Mouse (Mus musculus) heart, postnatal 25 days (tissue): ENCODE results near the gene Zfp97. TPM values are rescaled to one million over a fixed set of nuclear protein-coding genes. Genes with fewer than 3 reads are reported as not detected.
"Not testable (repeated sequence)": the region's sequence is repeated elsewhere in the genome, so short reads cannot be mapped to it uniquely, and the experiment has no call there.

ENCODE experiments used
- DNase-seq: peaks from one replicate; pipeline ENCODE4 v3.0.0; 2022; ENCODE audit warnings: low spot score
- intact Hi-C: fragments of 180-260 bp; cut with DNase I; formaldehyde crosslinking; loops from one replicate; pipeline ENCODE4 v1.15.1; 2025
- total RNA-seq, 2 experiments: library from RNA; stranded (reverse); gene quantifications; 2 replicates each; pipeline ENCODE4 v1.2.3; 2021

Gene Zfp97
- 1 to 10 TPM; 6.8 to 7.0 TPM for total RNA-seq

GRCm38 (mm10) chr17:17120830-17121502, at the start of gene Zfp97:
TSS of gene Zfp97 (plus strand) at chr17:17121415.
- DNase-seq, intact Hi-C loops: not testable (repeated sequence)

- DNase-seq, intact Hi-C loops: not testable (repeated sequence)
Measured at GRCm38 (mm10) chr17:17178757-17179413, 57.7 kb downstream of the Zfp97 start.

- DNase-seq, intact Hi-C loops: not testable (repeated sequence)
Measured at GRCm38 (mm10) chr17:17194761-17195160, 73.5 kb downstream of the Zfp97 start.

- intact Hi-C loops, result no loop called here
Measured at GRCm38 (mm10) chr17:17195178-17195577, 74.0 kb downstream of the Zfp97 start.

GRCm38 (mm10) chr17:17196111-17196510, 74.9 kb downstream of the Zfp97 start:
- DNase-seq, intact Hi-C loops: not testable (repeated sequence)

More at GRCm38 (mm10) chr17:17195178-17195577, 74.0 kb downstream of the Zfp97 start:
- no peak for DNase-seq

Other genes with a start within 250 kb of the Zfp97 start
- gene Zfp960, start 57.3 kb upstream of the Zfp97 start, total RNA-seq, result 1 to 10 TPM; 6.1 to 7.5 TPM